Mouse (Mus musculus) lung, embryonic 15.5 days (tissue): ENCODE data around the gene Nthl1. TPM values are rescaled to one million over a fixed set of nuclear protein-coding genes. Genes with fewer than 3 reads are reported as not detected.
A peak's percentile ranks its signal among the peaks of the same experiment; 100 is the strongest.

Experiments used
- ATAC-seq: fragments of 200-750 bp; cut with Nextera tagmentation; 2 replicates; pipeline ENCODE4 v1.8.0; 2017; ENCODE audit warnings: moderate number of reproducible peaks, borderline replicate concordance; ENCODE audit not compliant: low FRiP score, low TSS enrichment; ENCODE audit errors: extremely low read depth
- H3K27ac ChIP-seq: fragments of 300-500 bp; sonication (generic); 2 replicates; pipeline ENCODE4 v1.5.1; 2015; ENCODE audit warnings: moderate library complexity, mild to moderate bottlenecking, inconsistent platforms
- H3K27me3 ChIP-seq: fragments of 300-500 bp; sonication (generic); 2 replicates; pipeline ENCODE4 v1.6.1; 2015; ENCODE audit warnings: inconsistent platforms
- H3K36me3 ChIP-seq: fragments of 300-500 bp; sonication (generic); 2 replicates; pipeline ENCODE4 v1.6.1; 2015; ENCODE audit warnings: inconsistent platforms
- H3K4me1 ChIP-seq: fragments of 300-500 bp; sonication (generic); 2 replicates; pipeline ENCODE4 v1.6.1; 2015; ENCODE audit warnings: inconsistent platforms
- H3K4me2 ChIP-seq: fragments of 300-500 bp; sonication (generic); 2 replicates; pipeline ENCODE4 v1.6.1; 2015; ENCODE audit warnings: inconsistent platforms, mild to moderate bottlenecking, moderate library complexity
- H3K4me3 ChIP-seq: fragments of 300-500 bp; sonication (generic); 2 replicates; pipeline ENCODE4 v1.5.1; 2015; ENCODE audit warnings: mild to moderate bottlenecking, inconsistent platforms
- H3K9ac ChIP-seq: fragments of 300-500 bp; sonication (generic); 2 replicates; pipeline ENCODE4 v1.6.1; 2015; ENCODE audit warnings: inconsistent platforms
- H3K9me3 ChIP-seq: fragments of 300-500 bp; sonication (generic); 2 replicates; pipeline ENCODE4 v1.6.1; 2016; ENCODE audit warnings: inconsistent platforms
- WGBS: fragments of 180-500 bp; shearing (Covaris S2); methylation state at CpG from one replicate; pipeline ENCODE4 v1.1.7; 2015; 5-methylcytosine and 5-hydroxymethylcytosine counted together
- microRNA-seq: library from miRNA; unstranded; fragments of <30 nt; microRNA quantifications from one replicate; pipeline ENCODE4, GENCODE M21; 2016
- polyA plus RNA-seq: library from polyadenylated mRNA; unstranded; fragments of >200 nt; fragmentation: Nextera tagmentation; extraction: Ambion mirVana; gene quantifications from 2 replicates; pipeline ENCODE4 v1.2.1, GENCODE M21; 2015

Nthl1 gene
- polyA plus RNA-seq, 1 experiment from 2014 or later: 19.6 TPM

DNA sequence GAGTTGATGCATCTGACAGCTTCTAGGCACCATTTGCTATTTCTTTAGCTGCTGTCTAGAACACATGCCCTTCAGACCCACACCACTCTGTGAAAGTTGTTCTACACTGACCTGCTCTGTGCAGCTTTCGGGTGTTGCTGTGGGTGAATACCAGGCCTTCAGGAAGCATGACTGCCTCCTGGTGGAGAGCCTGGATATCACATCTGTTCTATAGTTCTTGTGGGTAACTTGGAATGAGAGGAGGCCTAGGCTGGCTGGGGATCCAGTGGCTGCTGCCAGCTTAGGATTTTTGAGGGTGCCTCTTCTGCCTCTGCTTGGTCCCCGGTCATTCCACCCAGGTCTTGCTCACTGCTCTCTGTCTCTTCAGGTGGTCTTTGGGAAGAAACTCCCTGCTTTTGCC, 43.7 kb downstream of the Nthl1 start:
- Histone ChIP-seq H3K36me3 (peaks cover 48% of the 10 kb centered on the region), H3K4me2 (no peak overlapping the region), H3K27ac (no peak overlapping the region), H3K4me1 (peaks cover 13% of the 10 kb centered on the region), H3K9me3 (no peaks in the 10 kb centered on the region), H3K9ac (no peak overlapping the region), H3K27me3 (no peaks in the 10 kb centered on the region), H3K4me3 (no peak overlapping the region)
- no peak for ATAC-seq
- 58% methylated on average over 2 of the region's 2 CpGs for WGBS

DNA sequence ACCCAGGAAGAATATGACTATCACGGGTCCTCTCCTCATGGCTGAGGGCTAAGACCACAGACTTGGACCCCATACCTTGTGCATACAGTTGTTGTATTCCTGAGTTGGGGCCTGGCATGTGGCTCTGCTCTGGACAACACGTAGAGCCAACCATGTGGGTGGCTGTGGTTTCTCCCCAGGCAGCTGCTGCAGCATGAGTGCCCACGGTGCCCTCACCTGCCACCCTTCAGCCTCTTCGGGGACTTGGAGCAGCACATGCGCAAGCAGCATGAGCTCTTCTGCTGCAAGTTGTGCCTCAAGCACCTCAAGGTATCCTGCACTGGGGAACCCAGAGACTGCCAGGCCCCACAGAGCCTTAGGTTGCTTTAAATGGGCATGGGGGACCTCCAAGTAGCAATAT, 44.4 kb downstream of the Nthl1 start:
- ATAC-seq: no peak
- peaks cover 7% of the 10 kb centered on the region for H3K4me1 ChIP-seq
- H3K9me3 ChIP-seq: no peaks in the 10 kb centered on the region
- H3K4me3 ChIP-seq: no peak overlapping the region
- peaks cover 55% of the 10 kb centered on the region for H3K36me3 ChIP-seq
- H3K4me2 ChIP-seq: no peak overlapping the region
- no peaks in the 10 kb centered on the region for H3K27me3 ChIP-seq
- H3K27ac ChIP-seq: no peak overlapping the region
- WGBS: 92% methylated on average over 5 of the region's 5 CpGs
- H3K9ac ChIP-seq: no peak overlapping the region

DNA sequence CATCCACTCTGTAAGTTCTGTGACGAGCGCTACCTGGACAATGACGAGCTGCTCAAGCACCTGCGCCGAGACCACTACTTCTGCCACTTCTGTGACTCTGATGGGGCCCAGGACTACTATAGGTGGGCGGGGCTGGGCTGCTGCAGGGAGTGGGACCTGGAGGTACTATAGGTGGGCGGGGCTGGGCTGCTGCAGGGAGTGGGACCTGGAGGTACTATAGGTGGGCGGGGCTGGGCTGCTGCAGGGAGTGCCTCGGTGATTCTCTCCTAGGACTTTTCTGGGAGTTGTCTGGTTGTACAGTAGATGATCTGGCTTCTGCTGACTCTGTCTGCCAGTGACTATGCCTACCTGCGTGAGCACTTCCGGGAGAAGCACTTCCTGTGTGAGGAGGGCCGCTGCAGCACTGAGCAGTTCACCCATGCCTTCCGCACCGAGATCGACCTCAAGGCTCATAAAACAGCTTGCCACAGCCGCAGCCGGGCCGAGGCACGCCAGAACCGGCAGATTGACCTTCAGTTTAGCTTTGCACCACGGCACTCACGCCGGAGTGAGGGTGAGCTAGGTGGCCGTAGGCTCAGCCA, 45.1 kb downstream of the Nthl1 start:
- peaks cover 59% of the 10 kb centered on the region for H3K36me3 ChIP-seq

DNA sequence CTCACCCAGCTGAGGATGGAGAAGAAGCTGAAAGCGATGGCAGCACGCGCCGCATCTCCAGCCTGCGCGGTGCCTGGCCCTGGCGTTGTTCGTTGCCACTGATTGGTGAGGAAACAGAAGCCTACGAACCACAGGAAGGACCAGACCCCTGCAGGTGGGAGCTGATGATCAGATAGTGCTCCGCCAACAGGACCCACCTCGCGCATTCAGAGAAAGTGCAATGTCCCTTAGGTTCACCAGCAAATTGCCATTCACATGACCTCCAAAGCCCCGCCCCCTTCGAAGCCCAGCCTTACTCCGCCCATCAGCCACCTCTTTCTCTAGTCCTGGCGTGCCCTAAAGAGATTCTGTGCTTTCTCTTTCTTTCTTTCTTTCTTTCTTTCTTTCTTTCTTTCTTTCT, 54.0 kb downstream of the Nthl1 start:
- no peak overlapping the region for H3K9ac ChIP-seq
- H3K9me3 ChIP-seq: no peaks in the 10 kb centered on the region
- H3K27me3 ChIP-seq: peaks cover 42% of the 10 kb centered on the region
- peaks cover 8% of the 10 kb centered on the region; the same call in 1 of the 2 replicates for H3K36me3 ChIP-seq
- peak; percentile 36; the same call in 1 of the 2 replicates for ATAC-seq
- no peak overlapping the region for H3K27ac ChIP-seq
- H3K4me1 ChIP-seq: peaks cover 21% of the 10 kb centered on the region
- H3K4me2 ChIP-seq: peak overlapping the region; percentile 30
- no peak overlapping the region for H3K4me3 ChIP-seq
- WGBS: 28% methylated on average over 16 of the region's 16 CpGs

More for the DNA sequence above, 45.1 kb downstream of the Nthl1 start:
- H3K27ac ChIP-seq: no peak overlapping the region
- H3K9ac ChIP-seq: no peak overlapping the region
- H3K4me1 ChIP-seq: no peaks in the 10 kb centered on the region
- no peaks in the 10 kb centered on the region for H3K27me3 ChIP-seq
- 86% methylated on average over 24 of the region's 24 CpGs for WGBS
- no peak overlapping the region for H3K4me2 ChIP-seq
- no peaks in the 10 kb centered on the region for H3K9me3 ChIP-seq
- no peak overlapping the region for H3K4me3 ChIP-seq
- no peak for ATAC-seq

DNA sequence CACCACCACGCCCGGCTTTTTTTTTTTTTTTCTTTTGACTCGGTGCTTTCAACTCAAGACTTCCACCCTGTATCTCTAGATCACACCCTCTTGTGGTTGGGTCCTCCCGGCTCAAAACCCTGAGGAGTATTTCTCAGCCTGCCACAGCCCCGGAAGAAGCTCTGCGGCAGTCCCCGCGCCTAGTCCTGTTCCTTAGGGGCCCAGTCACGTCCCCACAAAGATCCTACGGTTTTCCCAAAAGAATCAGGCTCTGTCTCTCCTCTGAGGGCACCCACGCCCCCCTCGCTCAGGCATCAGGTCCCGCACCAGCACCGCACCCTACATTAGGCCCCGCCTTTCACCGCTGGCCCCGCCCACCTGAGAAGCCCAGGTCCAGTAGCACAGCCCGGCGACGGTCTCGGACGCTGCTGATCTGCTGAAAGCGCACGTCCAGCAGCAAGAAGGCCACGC, 54.7 kb downstream of the Nthl1 start:
- Histone ChIP-seq H3K9me3 (no peaks in the 10 kb centered on the region), H3K4me1 (peaks cover 21% of the 10 kb centered on the region), H3K4me2 (peak overlapping the region; percentile 64), H3K4me3 (peak overlapping the region; percentile 36), H3K9ac (peak overlapping the region; percentile 21; the same call in 1 of the 2 replicates), H3K36me3 (peaks cover 3% of the 10 kb centered on the region; the same call in 1 of the 2 replicates), H3K27me3 (peaks cover 42% of the 10 kb centered on the region), H3K27ac (no peak overlapping the region)
- ATAC-seq: peak; percentile 62; the same call in 1 of the 2 replicates
- 1% methylated on average over 25 of the region's 25 CpGs for WGBS

DNA sequence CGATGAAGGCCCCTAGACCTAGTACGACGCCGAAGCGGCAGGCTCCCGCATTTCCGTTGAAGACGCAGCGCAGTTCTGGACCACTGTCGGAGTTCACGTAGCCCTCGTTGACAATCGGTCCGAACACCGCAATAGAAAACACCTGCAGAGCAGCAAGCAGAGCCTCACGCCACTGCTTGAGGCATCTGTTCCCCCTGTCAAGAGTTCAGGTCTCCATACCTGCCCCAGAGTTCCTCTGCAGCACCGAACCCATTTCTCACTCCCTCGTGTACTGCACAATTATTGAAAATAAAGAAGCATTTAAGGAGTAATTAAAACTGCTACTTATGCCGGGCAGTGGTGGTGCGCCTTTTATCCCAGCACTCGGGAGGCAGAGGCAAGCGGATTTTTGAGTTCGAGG, 55.1 kb downstream of the Nthl1 start:
- H3K4me1 ChIP-seq: peaks cover 21% of the 10 kb centered on the region
- H3K36me3 ChIP-seq: peaks cover 6% of the 10 kb centered on the region; the same call in 1 of the 2 replicates
- no peak for ATAC-seq
- no peak overlapping the region for H3K27ac ChIP-seq
- H3K4me3 ChIP-seq: peak overlapping the region; percentile 36
- H3K4me2 ChIP-seq: peak overlapping the region; percentile 64
- WGBS: 18% methylated on average over 23 of the region's 23 CpGs
- H3K9me3 ChIP-seq: no peaks in the 10 kb centered on the region
- peak overlapping the region; percentile 21; the same call in 1 of the 2 replicates for H3K9ac ChIP-seq
- peaks cover 42% of the 10 kb centered on the region for H3K27me3 ChIP-seq

Small RNA genes within 50 kb of the gene (microRNA-seq; reads per million reads assigned to microRNA genes)
- gene Gm24589: not detected

Other genes starting within 250 kb of the Nthl1 start
- gene Rnps1, start 218.1 kb upstream of the Nthl1 start, polyA plus RNA-seq: 258 and 262 TPM in 2 replicates
- 90.4 and 90.6 TPM in 2 replicates for gene Eci1, start 206.0 kb upstream of the Nthl1 start, polyA plus RNA-seq
- 1.9 and 2.0 TPM in 2 replicates for gene Dnase1l2, start 189.6 kb upstream of the Nthl1 start, polyA plus RNA-seq
- 26.0 and 35.4 TPM in 2 replicates for gene E4f1, start 162.4 kb upstream of the Nthl1 start, polyA plus RNA-seq
- gene Pgp, start 162.3 kb upstream of the Nthl1 start, polyA plus RNA-seq: 56.2 and 57.4 TPM in 2 replicates
- gene Bricd5, start 158.8 kb upstream of the Nthl1 start, polyA plus RNA-seq: not detected in 2 replicates
- gene Mlst8, start 153.6 kb upstream of the Nthl1 start, polyA plus RNA-seq: 31.6 and 34.5 TPM in 2 replicates
- gene Caskin1, start 144.1 kb upstream of the Nthl1 start, polyA plus RNA-seq: 0.97 and 1.0 TPM in 2 replicates
- gene Traf7, start 104.7 kb upstream of the Nthl1 start, polyA plus RNA-seq: 96.7 and 106 TPM in 2 replicates
- 2.3 and 3.3 TPM in 2 replicates for gene Rab26, start 98.5 kb upstream of the Nthl1 start, polyA plus RNA-seq
- 24.7 and 30.2 TPM in 2 replicates for gene Pkd1, start 82.8 kb upstream of the Nthl1 start, polyA plus RNA-seq
- gene Tsc2, start 50 bp upstream of the Nthl1 start, polyA plus RNA-seq: 48.2 and 53.5 TPM in 2 replicates
- 87.3 and 92.4 TPM in 2 replicates for gene Slc9a3r2, start 17.6 kb downstream of the Nthl1 start, polyA plus RNA-seq
- gene Npw, start 25.8 kb downstream of the Nthl1 start, polyA plus RNA-seq: 2.1 and 2.3 TPM in 2 replicates
- gene Zfp598, start 37.0 kb downstream of the Nthl1 start, polyA plus RNA-seq: 21.2 and 22.2 TPM in 2 replicates
- 1.0 and 2.0 TPM in 2 replicates for gene Syngr3, start 57.3 kb downstream of the Nthl1 start, polyA plus RNA-seq
- 47.3 and 47.4 TPM in 2 replicates for gene Gfer, start 63.5 kb downstream of the Nthl1 start, polyA plus RNA-seq
- 3.5 and 5.1 TPM in 2 replicates for gene Noxo1, start 63.6 kb downstream of the Nthl1 start, polyA plus RNA-seq
- gene Tbl3, start 75.0 kb downstream of the Nthl1 start, polyA plus RNA-seq: 81.2 and 85.2 TPM in 2 replicates
- gene Rnf151, start 85.4 kb downstream of the Nthl1 start, polyA plus RNA-seq: 0.18 and 0.21 TPM in 2 replicates
- gene Rps2, start 85.4 kb downstream of the Nthl1 start, polyA plus RNA-seq: 1,576 and 1,662 TPM in 2 replicates
- 186 and 193 TPM in 2 replicates for gene Ndufb10, start 91.8 kb downstream of the Nthl1 start, polyA plus RNA-seq
- gene Rpl3l, start 95.1 kb downstream of the Nthl1 start, polyA plus RNA-seq: 0.18 TPM in 1 of 2 replicates, not detected in the other
- 30.7 and 36.7 TPM in 2 replicates for gene Msrb1, start 104.0 kb downstream of the Nthl1 start, polyA plus RNA-seq
- gene Hs3st6, start 120.3 kb downstream of the Nthl1 start, polyA plus RNA-seq: 2.5 and 3.4 TPM in 2 replicates
- not detected in 2 replicates for gene Meiob, start 171.6 kb downstream of the Nthl1 start, polyA plus RNA-seq
- gene Hagh, start 207.5 kb downstream of the Nthl1 start, polyA plus RNA-seq: 31.7 and 32.1 TPM in 2 replicates
- 18.8 and 19.9 TPM in 2 replicates for gene Fahd1, start 217.7 kb downstream of the Nthl1 start, polyA plus RNA-seq
- gene Igfals, start 233.3 kb downstream of the Nthl1 start, polyA plus RNA-seq: 1.00 and 1.4 TPM in 2 replicates